Comparison of ENCODE assay signal across 19 mouse cellular contexts in genomic region chr6:117436851-117437250, GRCm38 (mm10).
"Had no signal": no experiment of that assay in that cellular context is flagged by ENCODE, and none has a peak within 500 bp of the region (broad histone marks: within the 10 kb centered on the region; RNA-seq: fewer than 3 reads in every experiment).

No protein-coding gene starts in this region.

- H3K27ac ChIP-seq: kidney, postnatal 0 days; layer of hippocampus, adult 2 months; limb, embryonic 10.5 days; limb, embryonic 13.5 days; liver, embryonic 13.5 days; midbrain, embryonic 10.5 days; midbrain, embryonic 15.5 days; neural tube, embryonic 13.5 days; stomach, embryonic 15.5 days had no signal

- H3K4me3 ChIP-seq: layer of hippocampus, adult 2 months; limb, embryonic 10.5 days; limb, embryonic 13.5 days; liver, embryonic 13.5 days; megakaryocyte, embryonic 14.5 days; midbrain, embryonic 10.5 days; midbrain, embryonic 15.5 days; neural tube, embryonic 13.5 days; stomach, embryonic 15.5 days had no signal

- H3K36me3 ChIP-seq: limb, embryonic 10.5 days; limb, embryonic 13.5 days; liver, embryonic 13.5 days; midbrain, embryonic 10.5 days; midbrain, embryonic 15.5 days; neural tube, embryonic 13.5 days; stomach, embryonic 15.5 days had no signal

- H3K9me3 ChIP-seq: limb, embryonic 10.5 days; limb, embryonic 13.5 days; liver, embryonic 13.5 days; midbrain, embryonic 10.5 days; midbrain, embryonic 15.5 days; neural tube, embryonic 13.5 days; stomach, embryonic 15.5 days had no signal

- DNase-seq: kidney, adult 2 months; kidney, postnatal 25 days; layer of hippocampus, adult 9-11 months; liver, embryonic 13.5 days; lung, adult 2 months; lung, postnatal 36 days; retina, postnatal 1 day; right cerebral cortex, postnatal 25 days; spleen, adult 18-20 months; thymus, postnatal 25 days had no signal

- H3K27me3 ChIP-seq: liver, embryonic 13.5 days; midbrain, embryonic 15.5 days; neural tube, embryonic 13.5 days had no signal

- H3K9ac ChIP-seq: limb, embryonic 13.5 days; liver, embryonic 13.5 days; midbrain, embryonic 15.5 days; neural tube, embryonic 13.5 days; stomach, embryonic 15.5 days had no signal

- ATAC-seq: midbrain, embryonic 15.5 days had no signal

- H3K4me1 ChIP-seq: liver, embryonic 13.5 days; megakaryocyte, embryonic 14.5 days; midbrain, embryonic 15.5 days; neural tube, embryonic 13.5 days; stomach, embryonic 15.5 days had no signal

- H3K4me2 ChIP-seq: limb, embryonic 13.5 days; liver, embryonic 13.5 days; midbrain, embryonic 15.5 days; neural tube, embryonic 13.5 days; stomach, embryonic 15.5 days had no signal
